Mouse (Mus musculus) CD4-positive naive resting alpha-beta T cell, adult 76 days (primary cell): ENCODE results near the gene Mid1. TPM values are rescaled to one million over a fixed set of nuclear protein-coding genes. Genes with fewer than 3 reads are reported as not detected.

Experiments used
- total RNA-seq: library from RNA; stranded (reverse); gene quantifications from one replicate; pipeline ENCODE4 v1.2.4, GENCODE M21; 2023

Gene Mid1
- 17.8 TPM for total RNA-seq

DNA sequence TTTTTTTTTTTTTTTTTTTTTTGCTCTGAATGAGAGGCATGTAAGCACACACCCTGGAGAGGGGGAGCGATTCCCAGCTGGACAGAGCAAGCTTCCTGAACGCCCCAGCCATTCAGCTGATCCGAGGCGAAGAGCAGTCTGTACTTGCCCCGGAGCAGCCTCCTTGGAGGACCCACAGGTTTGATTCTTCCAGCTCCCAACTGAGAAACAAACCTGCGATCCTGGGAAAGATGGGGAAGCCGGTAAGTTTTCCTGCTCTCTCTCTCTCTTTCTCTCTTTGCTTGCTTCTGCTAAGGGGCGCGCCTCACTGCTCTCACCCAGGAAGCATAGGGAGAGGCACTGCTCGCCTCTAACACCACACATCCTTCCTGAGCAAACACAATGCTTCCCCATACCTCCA, at the start of gene Mid1:
Gene Mid1, plus strand, starts transcription at position 69 of the 400 bp plus-strand sequence.

DNA sequence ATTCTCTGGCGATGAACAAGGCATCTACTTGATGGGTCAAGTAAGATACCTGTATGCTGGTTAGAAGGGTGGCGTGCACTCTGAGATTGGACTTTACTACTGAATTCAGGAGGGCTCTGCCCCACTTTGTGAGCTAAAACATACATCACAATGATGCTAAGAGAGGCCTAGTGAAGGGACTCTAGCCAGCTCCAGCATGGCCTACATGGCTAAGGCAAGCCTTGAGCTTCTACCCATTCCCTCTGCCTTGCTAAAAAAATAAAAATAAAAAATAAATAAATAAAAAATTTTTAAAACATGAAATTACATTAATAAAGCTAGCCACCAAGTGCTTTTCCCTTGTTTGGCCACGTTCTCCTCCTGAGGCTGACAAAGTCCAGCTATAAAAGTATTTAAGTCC, 94.5 kb downstream of the Mid1 start, which contains the start of gene 4933400A11Rik:
Gene 4933400A11Rik, minus strand, starts transcription at position 101 of the 400 bp plus-strand sequence.

DNA sequence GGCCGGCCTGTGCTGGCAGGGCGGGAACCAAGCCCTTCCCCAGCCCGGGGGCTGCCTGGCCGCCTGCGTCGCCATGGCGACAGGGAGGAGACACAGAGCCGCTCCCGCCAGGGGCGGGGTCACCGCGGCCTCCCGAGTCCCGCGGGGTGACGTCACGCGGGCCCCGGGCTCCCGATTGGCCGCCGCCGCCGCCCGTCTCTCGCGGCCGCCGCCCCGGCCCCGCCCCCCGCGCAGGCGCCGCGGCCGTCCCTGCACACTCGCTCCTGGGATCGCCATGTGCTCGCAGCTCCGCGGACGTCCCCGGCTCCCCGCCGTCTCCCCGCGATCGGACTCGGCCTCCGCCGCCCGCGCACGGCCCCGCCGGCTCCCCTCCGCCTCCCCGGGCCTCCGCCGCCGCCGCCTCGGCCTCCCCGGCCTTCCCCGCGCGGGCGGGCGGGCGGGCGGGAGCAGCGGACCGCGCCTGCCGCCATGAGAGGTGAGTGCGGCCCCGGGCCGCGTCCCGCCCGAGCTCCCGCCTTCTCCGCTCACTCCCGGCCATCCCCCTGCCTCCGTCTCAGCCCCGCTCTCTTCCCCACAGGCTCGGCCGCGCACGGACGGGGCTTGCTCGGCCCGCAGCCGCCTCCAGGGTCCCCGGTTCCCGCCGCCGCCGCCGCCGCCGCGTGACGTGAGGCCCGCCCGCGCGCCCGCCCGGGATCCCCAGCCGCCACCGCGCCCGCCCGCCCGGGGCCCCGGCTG, 324.2 kb downstream of the Mid1 start, which contains the start of gene Gm21887:
Gene Gm21887, plus strand, starts transcription at position 644 of the 735 bp plus-strand sequence.

Other genes starting within 250 kb of the Mid1 start
- gene 4933400A11Rik, start 94.4 kb downstream of the Mid1 start, total RNA-seq: not detected